ENCODE assay signal across 10 mouse cellular contexts in the genomic region with DNA sequence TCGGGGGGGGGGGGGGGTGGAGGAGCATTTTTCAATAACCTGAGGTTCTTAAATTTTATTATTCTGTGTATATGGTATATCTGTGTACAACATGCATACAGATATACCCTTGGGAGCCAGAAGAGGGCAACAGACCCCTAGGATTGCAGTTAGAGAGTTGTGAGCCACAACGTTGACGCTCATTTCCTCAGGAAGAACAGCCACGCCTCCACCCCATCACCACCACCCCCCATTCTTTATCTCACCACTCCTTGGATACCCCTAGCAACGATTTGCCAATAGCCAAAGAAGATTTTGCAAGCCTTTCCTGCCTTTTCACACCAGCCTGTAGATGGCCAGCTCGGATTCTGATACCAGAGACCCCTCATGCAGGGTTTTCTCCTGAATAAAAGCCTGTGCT. TPM values are rescaled to one million over a fixed set of nuclear protein-coding genes. Genes with fewer than 3 reads are reported as not detected.
DNase-seq lines count a peak whose midpoint lies in the region; ATAC-seq and TF ChIP-seq lines count a peak whose summit lies in the region.
"Had no signal": no experiment of that assay in that cellular context is flagged by ENCODE, and none has a peak within 500 bp of the region (broad histone marks: within the 10 kb centered on the region; RNA-seq: fewer than 3 reads in every experiment).

No protein-coding gene starts in this region.

- no peaks in the 10 kb centered on the region for H3K9me3 ChIP-seq in heart, embryonic 13.5 days
- no peaks in the 10 kb centered on the region for H3K9me3 ChIP-seq in ES-Bruce4 (replicated peaks; ENCODE audit: control insufficient read depth, insufficient read depth, low read length, poor library complexity, severe bottlenecking)

- no peak for TF ChIP-seq EP300 in ES-Bruce4 (IDR thresholded peaks at IDR 0.05; ENCODE audit: insufficient read depth, low read depth, low read length)

- no peak overlapping the region for H3K4me3 ChIP-seq in heart, embryonic 13.5 days
- H3K4me3 ChIP-seq in ES-Bruce4 (ENCODE audit: low read depth, low read length) = no peak overlapping the region

- TF ChIP-seq CTCF in ES-Bruce4 (IDR thresholded peaks at IDR 0.05; ENCODE audit: low read depth, low read length) = peak; percentile 44

- no peak for DNase-seq in heart, postnatal 4 days
- peak; percentile 62 for DNase-seq in embryo, embryonic 11 days
- no peak for DNase-seq in kidney, postnatal 14 days
- no peak for DNase-seq in ovary, adult 18-20 months (ENCODE audit: low spot score)
- no peak for DNase-seq in layer of hippocampus, postnatal 25 days (ENCODE audit: extremely low spot score in 1 of 2, low spot score in 1 of 2)

- 3% methylated on average over 6 of the region's 6 CpGs for WGBS in heart, embryonic 13.5 days

- H3K36me3 ChIP-seq in heart, embryonic 13.5 days = no peaks in the 10 kb centered on the region
- H3K36me3 ChIP-seq in ES-Bruce4 (ENCODE audit: control insufficient read depth, insufficient read depth, low read length, poor library complexity, severe bottlenecking) = no peaks in the 10 kb centered on the region

- no peak overlapping the region for H3K4me2 ChIP-seq in heart, embryonic 13.5 days

- H3K27ac ChIP-seq in heart, embryonic 13.5 days (replicated peaks) = no peak overlapping the region
- no peak overlapping the region for H3K27ac ChIP-seq in ES-Bruce4 (ENCODE audit: insufficient read depth, low read length)

- H3K27me3 ChIP-seq in heart, embryonic 13.5 days (replicated peaks) = no peaks in the 10 kb centered on the region
- no peaks in the 10 kb centered on the region for H3K27me3 ChIP-seq in ES-Bruce4 (ENCODE audit: control insufficient read depth, insufficient read depth, low read length, poor library complexity, severe bottlenecking)

- ATAC-seq in heart, embryonic 13.5 days (ENCODE audit: extremely low read depth, insufficient number of reproducible peaks, low FRiP score, low TSS enrichment) = 0 out of 2 replicates have a peak, but pooled peaks have one; percentile 31
- ATAC-seq in megakaryocyte, adult 5-6 weeks (ENCODE audit: poor library complexity, severe bottlenecking) = peak; percentile 100

- no peak overlapping the region for H3K9ac ChIP-seq in heart, embryonic 13.5 days
- no peak overlapping the region for H3K9ac ChIP-seq in ES-Bruce4 (ENCODE audit: low read depth, poor library complexity, severe bottlenecking)

- no peak for TF ChIP-seq POLR2A in ES-Bruce4 (IDR thresholded peaks at IDR 0.05; ENCODE audit: insufficient read depth, low read length)

- peaks cover 3% of the 10 kb centered on the region; the same call in 1 of the 2 replicates for H3K4me1 ChIP-seq in heart, embryonic 13.5 days
- no peaks in the 10 kb centered on the region for H3K4me1 ChIP-seq in ES-Bruce4 (ENCODE audit: control insufficient read depth, insufficient read depth, low read length)

RNA-seq across cellular contexts. Expression of a gene that starts 16.3 kb away (rescaled TPM):
- polyA plus RNA-seq in heart, embryonic 13.5 days (2015; fragmentation: Nextera tagmentation; extraction: Ambion mirVana) = 10.6 and 11.8 TPM in 2 replicates
- total RNA-seq in heart, postnatal 4 days (2021) = 1 to 10 TPM in 1 of 2 experiments, not detected in 1; 2.5 TPM
- 21.9 and 24.9 TPM in 2 replicates for polyA plus RNA-seq in ES-Bruce4 (2011; ENCODE audit: insufficient read depth, insufficient read length, low read depth, missing spikeins)
- total RNA-seq in megakaryocyte, adult 5-6 weeks (2015) = 9.6 and 10.0 TPM in 2 replicates
- total RNA-seq in megakaryocyte, adult 5-6 weeks (2017) = 40.8 and 73.5 TPM in 2 replicates
- total RNA-seq in layer of hippocampus, postnatal 25 days (2021) = under 1 TPM in 1 of 2 experiments, not detected in 1; 0.81 TPM

RNA-seq across cellular contexts. Expression of a gene that starts 24.0 kb away (rescaled TPM):
- not detected in 2 replicates for polyA plus RNA-seq in heart, embryonic 13.5 days (2015; fragmentation: Nextera tagmentation; extraction: Ambion mirVana)
- not detected for total RNA-seq in heart, postnatal 4 days (2021)
- polyA plus RNA-seq in ES-Bruce4 (2011; ENCODE audit: insufficient read depth, insufficient read length, low read depth, missing spikeins) = not detected in 2 replicates
- not detected in 2 replicates for total RNA-seq in megakaryocyte, adult 5-6 weeks (2015)
- not detected in 2 replicates for total RNA-seq in megakaryocyte, adult 5-6 weeks (2017)
- not detected for total RNA-seq in layer of hippocampus, postnatal 25 days (2021)
- total RNA-seq: layer of hippocampus, postnatal 10 days had no signal
- polyA plus RNA-seq: spleen, adult 2 months had no signal

RNA-seq across cellular contexts. Expression of a gene that starts 24.1 kb away (rescaled TPM):
- polyA plus RNA-seq in heart, embryonic 13.5 days (2015; fragmentation: Nextera tagmentation; extraction: Ambion mirVana) = 0.08 TPM in 1 of 2 replicates, not detected in the other
- not detected for total RNA-seq in heart, postnatal 4 days (2021)
- polyA plus RNA-seq in ES-Bruce4 (2011; ENCODE audit: insufficient read depth, insufficient read length, low read depth, missing spikeins) = 0.75 and 1.1 TPM in 2 replicates
- total RNA-seq in megakaryocyte, adult 5-6 weeks (2015) = not detected in 2 replicates
- total RNA-seq in megakaryocyte, adult 5-6 weeks (2017) = not detected in 2 replicates
- total RNA-seq in layer of hippocampus, postnatal 25 days (2021) = not detected
- polyA plus RNA-seq: spleen, adult 2 months had no signal

RNA-seq across cellular contexts. Expression of a gene that starts 38.5 kb away (rescaled TPM):
- polyA plus RNA-seq in heart, embryonic 13.5 days (2015; fragmentation: Nextera tagmentation; extraction: Ambion mirVana) = 1,220 and 1,401 TPM in 2 replicates
- total RNA-seq in heart, postnatal 4 days (2021) = 100 to 1,000 TPM; 902 to 929 TPM
- 2,100 and 2,446 TPM in 2 replicates for polyA plus RNA-seq in ES-Bruce4 (2011; ENCODE audit: insufficient read depth, insufficient read length, low read depth, missing spikeins)
- 1,493 and 1,909 TPM in 2 replicates for total RNA-seq in megakaryocyte, adult 5-6 weeks (2015)
- 575 and 756 TPM in 2 replicates for total RNA-seq in megakaryocyte, adult 5-6 weeks (2017)
- 100 to 1,000 TPM; 446 to 548 TPM for total RNA-seq in layer of hippocampus, postnatal 25 days (2021)

RNA-seq across cellular contexts. Expression of a gene that starts 51.5 kb away (rescaled TPM):
- 0.25 and 0.39 TPM in 2 replicates for polyA plus RNA-seq in heart, embryonic 13.5 days (2015; fragmentation: Nextera tagmentation; extraction: Ambion mirVana)
- total RNA-seq in heart, postnatal 4 days (2021) = 1 to 10 TPM in 1 of 2 experiments, under 1 TPM in 1; 0.88 to 1.4 TPM
- polyA plus RNA-seq in ES-Bruce4 (2011; ENCODE audit: insufficient read depth, insufficient read length, low read depth, missing spikeins) = 2.8 and 2.9 TPM in 2 replicates
- 0.64 and 1.0 TPM in 2 replicates for total RNA-seq in megakaryocyte, adult 5-6 weeks (2015)
- 0.18 and 0.24 TPM in 2 replicates for total RNA-seq in megakaryocyte, adult 5-6 weeks (2017)
- under 1 TPM in 1 of 2 experiments, not detected in 1; 0.42 TPM for total RNA-seq in layer of hippocampus, postnatal 25 days (2021)
- total RNA-seq: layer of hippocampus, postnatal 10 days had no signal
